Mouse (Mus musculus) forebrain, embryonic 10.5 days (tissue): ENCODE results near the gene 3110021N24Rik. TPM values are rescaled to one million over a fixed set of nuclear protein-coding genes. Genes with fewer than 3 reads are reported as not detected.
A peak's percentile ranks its signal among the peaks of the same experiment; 100 is the strongest.

Experiments used
- DNase-seq: peaks from one replicate; pipeline ENCODE4 v3.0.0-alpha.2; 2017; ENCODE audit warnings: low spot score; ENCODE audit errors: extremely low spot score
- H3K27ac ChIP-seq: fragments of 300-500 bp; sonication (generic); 2 replicates; pipeline ENCODE4 v1.5.1; 2016; ENCODE audit warnings: mild to moderate bottlenecking
- H3K27me3 ChIP-seq: fragments of 300-500 bp; sonication (generic); 2 replicates; pipeline ENCODE4 v1.6.1; 2016; ENCODE audit warnings: mild to moderate bottlenecking; ENCODE audit not compliant: poor library complexity, severe bottlenecking
- H3K36me3 ChIP-seq: fragments of 300-500 bp; sonication (generic); replicated peaks from 2 replicates; pipeline ENCODE4 v1.6.1; 2016; ENCODE audit warnings: mild to moderate bottlenecking, moderate library complexity
- H3K4me1 ChIP-seq: fragments of 300-500 bp; sonication (generic); 2 replicates; pipeline ENCODE4 v1.6.1; 2016
- H3K4me3 ChIP-seq: fragments of 300-500 bp; sonication (generic); 2 replicates; pipeline ENCODE4 v1.5.1; 2016; ENCODE audit warnings: mild to moderate bottlenecking, moderate library complexity
- H3K9me3 ChIP-seq: fragments of 300-500 bp; sonication (generic); 2 replicates; pipeline ENCODE4 v1.6.1; 2016; ENCODE audit warnings: mild to moderate bottlenecking, moderate library complexity
- WGBS: fragments of 180-500 bp; shearing (Covaris S2); methylation state at CpG from one replicate; pipeline ENCODE4 v1.1.7; 2016; 5-methylcytosine and 5-hydroxymethylcytosine counted together
- polyA plus RNA-seq: library from polyadenylated mRNA; unstranded; fragments of >200 nt; fragmentation: Nextera tagmentation; extraction: Ambion mirVana; gene quantifications from 2 replicates; pipeline ENCODE4 v1.2.1, GENCODE M21; 2016

Gene 3110021N24Rik
- polyA plus RNA-seq, 1 experiment from 2014 or later, result 1.8 TPM

GRCm38 (mm10) chr4:108768527-108768926, 49.1 kb downstream of the 3110021N24Rik start:
- Histone ChIP-seq H3K4me1 (no peaks in the 10 kb centered on the region), H3K27me3 (no peaks in the 10 kb centered on the region), H3K27ac (no peak overlapping the region), H3K9me3 (no peaks in the 10 kb centered on the region), H3K36me3 (no peaks in the 10 kb centered on the region; the same call in 1 of the 2 replicates), H3K4me3 (no peak overlapping the region)
- DNase-seq, result no peak

- H3K4me1 ChIP-seq, result peaks cover 38% of the 10 kb centered on the region
- H3K4me3 ChIP-seq, result peak overlapping the region; percentile 96
- H3K9me3 ChIP-seq, result no peaks in the 10 kb centered on the region
- no peak for DNase-seq
- H3K27me3 ChIP-seq, result no peaks in the 10 kb centered on the region
- peak overlapping the region; percentile 99 for H3K27ac ChIP-seq
- H3K36me3 ChIP-seq, result no peaks in the 10 kb centered on the region
- 0% methylated on average over 7 of the region's 7 CpGs for WGBS
These were observed 60.3 kb downstream of the 3110021N24Rik start for GRCm38 (mm10) chr4:108779763-108780056.

- Histone ChIP-seq H3K9me3 (no peaks in the 10 kb centered on the region), H3K4me3 (peak within 1 kb of the TSS; percentile 96), H3K36me3 (no peaks in the 10 kb centered on the region), H3K4me1 (peaks cover 38% of the 10 kb centered on the region), H3K27ac (peak within 1 kb of the TSS; percentile 99), H3K27me3 (no peaks in the 10 kb centered on the region)
- DNase-seq, result peak; percentile 75
- under 1% methylated on average over 109 of the region's 111 CpGs for WGBS
These were observed 60.8 kb downstream of the 3110021N24Rik start, which contains the start of gene Zfyve9 for GRCm38 (mm10) chr4:108780057-108780863. Gene Zfyve9 (minus strand): TSS chr4:108780798.

- Histone ChIP-seq H3K36me3 (no peaks in the 10 kb centered on the region), H3K27me3 (no peaks in the 10 kb centered on the region), H3K9me3 (no peaks in the 10 kb centered on the region), H3K27ac (peak overlapping the region; percentile 99), H3K4me3 (peak overlapping the region; percentile 96), H3K4me1 (peaks cover 38% of the 10 kb centered on the region)
- WGBS, result under 1% methylated on average over 20 of the region's 20 CpGs
- peak; percentile 71 for DNase-seq
These were observed 61.4 kb downstream of the 3110021N24Rik start for GRCm38 (mm10) chr4:108780864-108781205.

- H3K4me1 ChIP-seq, result peaks cover 38% of the 10 kb centered on the region
- no peak for DNase-seq
- H3K36me3 ChIP-seq, result no peaks in the 10 kb centered on the region
- H3K27ac ChIP-seq, result 0 out of 2 replicates have a peak overlapping the region, but pooled peaks have one; percentile 99
- H3K27me3 ChIP-seq, result no peaks in the 10 kb centered on the region
- 67% methylated on average over 3 of the region's 3 CpGs for WGBS
- no peaks in the 10 kb centered on the region for H3K9me3 ChIP-seq
- H3K4me3 ChIP-seq, result peak overlapping the region; percentile 96
These were observed 62.1 kb downstream of the 3110021N24Rik start for GRCm38 (mm10) chr4:108781596-108781995.

- H3K4me1 ChIP-seq, result peaks cover 38% of the 10 kb centered on the region
These were observed 63.1 kb downstream of the 3110021N24Rik start for GRCm38 (mm10) chr4:108782421-108783085.

GRCm38 (mm10) chr4:108789258-108789936, 69.9 kb downstream of the 3110021N24Rik start:
- WGBS, result 83% methylated on average over 6 of the region's 6 CpGs
- Histone ChIP-seq H3K27ac (no peak overlapping the region), H3K4me1 (no peaks in the 10 kb centered on the region), H3K9me3 (no peaks in the 10 kb centered on the region), H3K27me3 (no peaks in the 10 kb centered on the region), H3K4me3 (no peak overlapping the region), H3K36me3 (no peaks in the 10 kb centered on the region)
- DNase-seq, result no peak

More at GRCm38 (mm10) chr4:108782421-108783085, 63.1 kb downstream of the 3110021N24Rik start:
- no peak for DNase-seq
- WGBS, result 43% methylated on average over 8 of the region's 8 CpGs
- Histone ChIP-seq H3K4me3 (no peak overlapping the region), H3K27me3 (no peaks in the 10 kb centered on the region), H3K9me3 (no peaks in the 10 kb centered on the region), H3K36me3 (no peaks in the 10 kb centered on the region), H3K27ac (no peak overlapping the region)

GRCm38 (mm10) chr4:108790507-108790906, 71.1 kb downstream of the 3110021N24Rik start:
- Histone ChIP-seq H3K9me3 (no peaks in the 10 kb centered on the region), H3K4me3 (no peak overlapping the region), H3K27ac (no peak overlapping the region), H3K36me3 (no peaks in the 10 kb centered on the region), H3K4me1 (0 out of 2 replicates have a peak, but pooled peaks cover under 1% of the 10 kb centered on the region), H3K27me3 (no peaks in the 10 kb centered on the region)
- no peak for DNase-seq
- WGBS, result 97% methylated on average over 1 of the region's 1 CpGs

- Histone ChIP-seq H3K4me3 (no peak overlapping the region), H3K36me3 (no peaks in the 10 kb centered on the region), H3K4me1 (peaks cover 14% of the 10 kb centered on the region), H3K9me3 (no peaks in the 10 kb centered on the region), H3K27ac (no peak overlapping the region), H3K27me3 (no peaks in the 10 kb centered on the region)
- DNase-seq, result no peak
- 58% methylated on average over 1 of the region's 1 CpGs for WGBS
These were observed 74.5 kb downstream of the 3110021N24Rik start for GRCm38 (mm10) chr4:108793941-108794340.

- no peaks in the 10 kb centered on the region for H3K27me3 ChIP-seq
- DNase-seq, result no peak
- peaks cover 14% of the 10 kb centered on the region for H3K4me1 ChIP-seq
- H3K4me3 ChIP-seq, result no peak overlapping the region
- no peaks in the 10 kb centered on the region for H3K9me3 ChIP-seq
- 56% methylated on average over 4 of the region's 4 CpGs for whole genome bisulfite sequencing
- no peak overlapping the region for H3K27ac ChIP-seq
- H3K36me3 ChIP-seq, result no peaks in the 10 kb centered on the region
These were observed 77.3 kb downstream of the 3110021N24Rik start for GRCm38 (mm10) chr4:108796701-108797100.

GRCm38 (mm10) chr4:108798083-108798830, 78.8 kb downstream of the 3110021N24Rik start:
- Histone ChIP-seq H3K4me1 (peaks cover 14% of the 10 kb centered on the region), H3K27ac (no peak overlapping the region), H3K9me3 (no peaks in the 10 kb centered on the region), H3K27me3 (no peaks in the 10 kb centered on the region), H3K4me3 (no peak overlapping the region), H3K36me3 (no peaks in the 10 kb centered on the region)
- DNase-seq, result no peak
- 58% methylated on average over 2 of the region's 2 CpGs for WGBS

- WGBS, result 88% methylated on average over 2 of the region's 2 CpGs
- H3K4me3 ChIP-seq, result no peak overlapping the region
- H3K27me3 ChIP-seq, result no peaks in the 10 kb centered on the region
- H3K9me3 ChIP-seq, result no peaks in the 10 kb centered on the region
- no peak for DNase-seq
- no peaks in the 10 kb centered on the region for H3K4me1 ChIP-seq
- H3K36me3 ChIP-seq, result no peaks in the 10 kb centered on the region
- H3K27ac ChIP-seq, result no peak overlapping the region
These were observed 84.1 kb downstream of the 3110021N24Rik start for GRCm38 (mm10) chr4:108803535-108803934.
